Mouse (Mus musculus): ENCODE measurements around the gene Fam118b.
A peak's percentile ranks its signal among the peaks of the same experiment; 100 is the strongest.

Gene Fam118b

DNA sequence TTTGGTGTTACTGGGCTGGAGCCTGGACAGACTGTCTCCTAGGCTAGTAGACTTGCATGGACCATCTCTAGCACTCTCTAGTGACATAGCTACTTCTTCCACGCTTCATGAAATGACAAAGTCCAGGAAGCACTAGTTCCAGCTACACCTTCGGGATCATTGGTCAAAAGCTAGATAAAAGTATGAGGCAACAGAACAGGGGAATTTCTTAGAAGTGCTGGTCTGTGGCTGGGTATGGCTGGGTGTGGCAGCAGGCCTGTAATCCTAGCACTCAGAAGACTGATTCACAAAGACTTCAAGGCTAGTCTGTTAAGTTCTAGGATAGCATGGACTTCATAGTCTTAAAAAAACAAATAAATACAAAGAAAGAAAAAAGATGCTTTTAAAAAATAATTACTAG is 4.2 kb downstream of the Fam118b start:
- DNase-seq, result no peak

DNA sequence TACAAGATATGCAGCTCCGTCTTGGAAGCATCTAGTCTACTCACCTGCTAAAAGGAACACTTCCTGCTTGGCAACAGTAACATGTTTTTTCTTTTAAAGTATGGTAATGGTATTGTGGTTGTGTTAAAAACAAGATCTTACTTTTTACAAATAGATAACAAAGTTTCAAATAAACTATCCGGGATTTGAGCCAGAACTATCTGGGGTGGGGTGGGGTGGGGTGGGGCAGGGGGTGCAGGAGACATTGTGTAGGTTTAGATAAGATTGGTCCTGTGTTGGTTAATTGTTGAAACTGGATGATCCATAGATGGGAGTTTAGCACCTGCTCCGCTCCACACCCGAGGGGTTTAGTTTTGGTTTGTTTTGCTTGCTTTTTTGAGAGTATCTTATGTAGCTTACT is 5.2 kb downstream of the Fam118b start:
- DNase-seq, result no peak

DNA sequence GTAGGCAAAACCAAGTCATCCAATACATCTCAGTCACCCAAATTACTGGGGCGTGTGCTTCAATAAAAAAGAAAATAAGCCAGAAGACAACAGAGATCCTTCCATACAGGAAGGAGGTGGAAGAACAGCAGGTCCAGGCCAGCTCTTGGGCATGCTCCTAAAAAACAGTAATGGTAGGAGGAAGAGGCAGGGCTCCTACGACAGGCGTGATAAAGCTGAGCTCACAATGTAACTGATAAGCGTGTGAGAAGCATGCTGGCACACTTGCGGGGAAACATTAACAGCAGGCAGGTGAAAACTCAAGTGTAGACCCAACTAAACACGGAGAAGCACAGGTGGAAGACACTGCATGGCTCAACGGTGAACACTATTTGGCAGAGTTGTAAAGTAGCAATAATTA is 10.2 kb downstream of the Fam118b start:
- DNase-seq, result no peak

DNA sequence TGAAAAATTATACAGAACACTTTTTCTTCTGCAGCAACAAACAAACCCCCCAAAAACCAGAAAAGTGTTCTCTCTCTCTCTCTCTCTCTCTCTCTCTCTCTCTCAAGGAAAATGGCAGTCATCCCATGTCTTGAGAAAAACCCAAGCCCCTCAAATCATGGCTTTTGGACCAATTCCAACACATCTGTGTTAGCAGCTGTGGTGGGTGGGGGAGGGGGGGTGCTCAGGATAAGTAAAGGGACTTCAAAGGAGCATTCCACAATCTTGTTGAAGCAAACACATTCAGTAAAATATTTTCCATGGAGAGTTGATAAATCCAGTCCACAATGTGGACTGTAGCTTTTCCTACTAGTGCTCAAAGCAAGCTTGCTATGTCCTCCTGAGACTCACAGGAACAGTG is 18.1 kb downstream of the Fam118b start:
- no peak for DNase-seq

DNA sequence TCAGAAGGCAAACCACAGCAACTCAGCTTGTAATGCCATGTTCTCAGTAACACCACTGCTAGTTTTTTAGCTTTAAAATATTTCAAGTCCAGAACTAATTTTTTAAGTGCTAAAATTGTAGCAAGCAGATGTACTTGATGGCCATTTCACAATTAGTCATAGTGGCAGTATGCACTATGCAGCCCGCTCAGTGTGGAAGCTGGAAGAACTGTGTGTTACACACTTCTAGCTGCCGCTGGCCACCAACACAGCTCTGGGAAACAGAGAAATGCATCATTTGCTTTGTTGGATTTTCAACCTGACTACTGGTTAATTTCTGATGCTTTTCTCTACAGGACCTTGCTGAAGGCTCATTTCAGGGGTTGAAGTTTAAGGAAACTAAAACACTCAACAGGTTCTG is 20.2 kb downstream of the Fam118b start:
- no peak for DNase-seq

DNA sequence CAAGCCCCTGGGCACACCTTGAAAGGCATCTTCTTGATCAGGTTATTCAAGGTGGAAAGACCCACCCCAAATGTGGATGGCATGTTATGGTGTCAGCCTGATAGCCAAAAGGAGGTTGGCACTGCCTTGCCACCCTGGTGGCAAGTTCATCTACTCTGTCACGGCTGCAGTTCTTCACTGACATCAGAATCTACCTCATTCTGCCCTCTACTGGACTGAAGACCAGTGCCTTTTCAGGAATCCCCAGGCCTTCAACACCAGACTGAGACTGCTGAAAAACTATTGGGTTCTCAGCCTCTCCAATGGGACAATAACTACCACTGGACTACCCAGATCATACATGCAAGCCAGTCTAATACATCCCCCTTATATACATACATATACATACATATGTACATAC is 27.9 kb downstream of the Fam118b start:
- no peak for DNase-seq

DNA sequence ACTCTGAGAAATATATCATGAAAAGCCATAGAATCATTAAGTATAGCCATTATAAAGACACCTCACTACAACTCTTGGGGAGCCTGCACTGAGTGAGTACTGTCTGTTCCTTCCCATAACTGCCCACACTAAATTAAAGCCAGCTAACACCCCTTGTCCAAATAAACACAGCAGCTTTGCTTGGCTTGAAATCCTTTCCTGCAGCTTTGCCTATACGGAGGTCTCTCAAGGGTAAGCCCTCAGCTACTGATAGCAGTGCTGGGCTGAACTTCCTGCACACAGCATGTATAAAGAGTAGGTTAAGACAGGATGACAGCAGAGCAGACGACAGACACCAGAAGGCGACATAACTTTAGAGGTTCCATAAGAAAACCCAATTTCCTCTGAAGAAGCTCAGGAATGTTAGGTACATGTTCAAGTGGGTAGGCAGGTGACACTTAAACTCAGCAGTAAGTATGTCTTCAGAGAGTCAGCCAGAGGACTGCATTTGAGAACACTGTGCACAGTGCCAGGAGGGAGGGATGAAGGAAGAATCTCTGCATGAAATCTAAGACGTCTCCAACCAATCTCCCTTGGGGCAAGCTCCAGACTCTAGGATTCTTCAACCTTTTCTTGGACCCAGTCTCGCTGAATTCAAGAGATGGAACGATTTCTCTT is 28.6 kb downstream of the Fam118b start:
- DNase-seq, result no peak

DNA sequence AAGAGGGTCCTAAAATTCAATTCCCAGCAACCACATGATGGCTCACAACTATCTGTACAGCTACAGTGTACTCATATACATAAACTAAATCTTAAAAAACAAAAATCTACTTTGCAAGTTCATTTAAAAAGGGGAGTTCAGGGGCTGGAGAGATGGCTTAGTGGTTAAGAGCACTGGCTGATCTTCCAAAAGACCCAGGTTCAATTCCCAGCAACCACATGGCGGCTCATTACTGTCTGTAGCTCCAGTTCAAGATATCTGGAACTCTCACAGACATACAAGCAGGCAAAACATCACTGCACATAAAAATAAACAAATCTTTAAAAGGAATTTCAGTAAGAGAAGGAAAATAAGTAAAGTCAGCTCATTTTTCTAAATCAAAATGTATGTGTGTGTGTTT is 29.2 kb downstream of the Fam118b start:
- no peak for DNase-seq

DNA sequence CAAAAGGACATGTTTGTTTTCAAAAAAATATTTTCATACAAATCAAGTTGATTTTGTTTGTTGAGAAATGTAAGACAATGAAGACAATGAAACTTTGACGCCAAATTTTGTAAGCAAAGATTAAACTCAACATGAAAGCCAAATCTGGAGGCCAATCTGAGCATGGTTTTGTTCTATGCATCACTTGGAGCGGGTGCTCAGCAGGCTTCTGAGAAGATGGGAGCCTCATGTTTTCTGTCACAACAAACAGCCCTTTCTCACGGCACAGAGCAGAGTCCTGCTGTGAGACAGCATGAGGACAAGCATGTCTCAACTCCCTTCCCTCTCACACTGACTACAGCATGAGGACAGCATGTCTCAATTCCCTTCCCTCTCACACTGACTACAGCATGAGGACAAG is 31.6 kb downstream of the Fam118b start:
- DNase-seq, result no peak

DNA sequence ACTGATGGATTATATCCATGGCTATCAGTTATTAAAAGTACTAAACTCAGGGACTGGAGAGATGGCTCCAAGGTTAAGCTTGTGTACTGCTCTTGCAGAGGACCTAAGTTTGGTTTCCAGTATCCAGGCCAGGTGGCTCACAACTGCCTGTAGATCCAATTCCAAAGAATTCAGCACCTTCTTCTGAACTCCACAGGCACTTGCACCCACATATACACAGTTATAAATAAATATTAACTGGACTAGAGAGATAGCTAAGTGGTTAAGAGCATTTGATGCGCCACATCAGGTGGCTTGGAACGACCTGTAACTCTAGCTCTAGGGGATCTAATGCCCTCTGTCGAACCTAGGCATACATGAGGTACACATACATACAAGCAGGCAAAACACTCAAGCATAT is 38.9 kb downstream of the Fam118b start:
- DNase-seq, result no peak

DNA sequence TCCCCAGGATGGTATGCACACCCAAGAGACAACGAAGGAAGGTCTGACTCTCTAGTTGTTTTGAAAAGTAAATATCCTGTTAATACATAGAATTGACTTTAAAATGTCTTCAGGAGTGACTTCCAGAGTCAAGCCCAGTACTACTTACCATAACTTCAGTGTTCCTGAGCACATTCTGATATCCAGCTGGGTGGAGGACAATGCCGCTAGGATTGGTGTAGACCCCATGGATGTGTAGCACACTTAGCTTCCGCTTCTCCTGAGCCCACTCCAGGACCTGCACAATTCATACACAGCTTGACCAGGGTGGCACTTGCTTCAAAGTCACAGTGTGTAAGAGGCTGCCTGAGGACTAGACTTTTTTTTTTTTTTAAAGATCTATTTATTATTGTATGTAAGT is 44.1 kb downstream of the Fam118b start:
- no peak for DNase-seq

DNA sequence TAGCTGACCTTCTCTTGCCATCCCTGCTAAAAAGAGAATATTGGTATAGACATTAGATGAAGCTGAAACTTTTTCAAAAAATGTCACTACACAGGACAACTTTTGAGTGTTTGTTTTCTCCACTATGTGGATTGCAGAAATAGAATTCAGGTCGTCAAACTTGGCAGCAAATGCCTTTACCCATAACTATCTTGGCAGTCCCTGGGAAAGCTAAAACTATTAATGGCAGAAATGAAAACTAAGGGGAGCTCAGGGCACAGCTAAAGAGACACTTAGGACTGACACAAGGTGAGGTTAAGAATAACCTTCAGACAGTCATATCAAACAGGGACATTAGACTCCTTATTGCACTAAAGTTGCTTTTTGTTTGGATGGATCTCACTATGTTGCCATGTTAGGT is 49.6 kb downstream of the Fam118b start:
- no peak for DNase-seq

DNA sequence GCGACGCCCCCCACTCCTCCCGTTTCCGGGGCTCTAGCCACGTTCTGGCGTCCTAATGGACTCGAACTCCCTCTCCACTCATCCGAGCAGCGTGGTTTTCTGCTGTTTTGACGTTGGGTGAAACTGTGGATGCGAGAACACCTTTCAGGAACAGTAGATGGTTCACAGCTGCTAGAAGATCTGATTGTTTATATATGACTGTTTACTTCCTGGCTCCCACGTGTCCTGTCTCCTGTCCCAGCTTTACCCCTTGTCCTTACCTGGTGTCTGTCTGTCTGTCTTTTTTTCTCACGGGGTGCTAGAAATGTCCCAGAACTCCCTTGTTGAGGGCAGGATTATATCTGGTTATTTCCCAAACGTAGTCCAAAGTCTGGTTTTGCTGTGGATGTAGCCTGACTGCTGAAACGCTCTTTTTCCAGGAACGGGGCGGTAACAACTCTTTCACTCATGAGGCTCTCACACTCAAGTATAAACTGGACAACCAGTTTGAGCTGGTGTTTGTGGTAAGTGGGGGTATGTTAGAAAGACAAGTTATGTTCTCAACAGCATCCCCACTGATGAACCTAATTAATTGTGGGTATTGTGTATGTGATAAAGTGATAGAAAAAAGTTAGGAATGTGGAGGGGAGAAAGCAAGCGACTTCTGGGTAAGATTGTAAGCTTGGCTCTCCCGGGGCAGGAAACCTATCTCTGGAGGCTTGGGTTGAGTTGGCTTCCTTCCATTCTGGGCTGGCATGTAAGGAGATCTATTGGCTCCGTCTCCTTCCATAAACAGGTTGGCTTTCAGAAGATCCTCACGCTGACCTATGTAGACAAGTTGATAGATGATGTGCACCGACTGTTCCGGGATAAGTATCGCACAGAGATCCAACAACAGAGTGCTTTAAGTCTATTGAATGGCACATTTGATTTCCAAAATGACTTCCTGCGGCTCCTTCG is 55.8 kb downstream of the Fam118b start:
- no peak for DNase-seq

DNA sequence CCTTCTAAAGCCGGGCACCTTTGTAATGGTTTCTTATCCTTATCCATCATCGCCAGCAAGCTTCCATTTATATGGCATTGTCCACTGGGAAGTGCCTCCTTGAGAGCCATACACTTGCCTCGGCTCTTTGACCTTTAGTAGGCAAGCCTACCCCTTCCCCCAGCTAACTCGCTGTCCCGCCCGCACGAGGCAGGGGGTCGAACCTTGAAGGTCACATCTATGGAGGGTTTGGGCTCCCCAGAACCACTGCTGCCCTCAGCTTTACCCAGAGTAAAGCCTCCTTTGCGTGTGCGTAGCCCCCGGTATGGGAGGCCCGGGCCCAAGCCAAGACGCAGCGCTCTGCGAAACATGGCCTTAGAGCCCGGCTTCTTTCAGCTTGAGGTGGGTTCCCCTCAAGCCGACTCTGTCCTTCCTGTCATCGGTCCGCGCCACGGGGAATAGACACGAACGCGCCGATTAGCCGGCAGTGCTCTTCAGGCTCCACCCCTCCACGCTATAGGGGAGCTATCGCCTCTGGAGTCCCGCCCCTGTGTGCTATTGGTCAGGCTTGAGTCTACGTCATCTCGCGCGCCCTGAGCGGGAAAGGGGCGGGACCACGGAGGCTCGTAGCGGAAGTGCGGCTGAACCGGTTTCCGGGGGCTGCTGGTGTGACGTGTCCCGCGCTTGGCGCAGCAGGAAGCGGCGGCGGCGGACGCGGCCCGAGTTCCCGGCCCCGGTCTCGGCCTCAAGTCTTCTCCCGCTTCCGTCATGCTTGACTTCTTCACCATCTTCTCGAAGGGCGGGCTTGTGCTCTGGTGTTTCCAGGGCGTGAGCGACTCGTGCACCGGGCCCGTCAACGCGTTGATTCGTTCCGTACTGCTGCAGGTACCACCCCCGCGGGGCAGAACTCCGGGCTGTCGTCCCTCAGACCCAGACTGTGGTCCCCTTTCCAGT is 56.8 kb downstream of the Fam118b start, which contains the start of gene Foxred1:
Foxred1 (minus strand) TSS at position 514 of the 933 bp plus-strand sequence.
- peak; percentile 99 for DNase-seq

DNA sequence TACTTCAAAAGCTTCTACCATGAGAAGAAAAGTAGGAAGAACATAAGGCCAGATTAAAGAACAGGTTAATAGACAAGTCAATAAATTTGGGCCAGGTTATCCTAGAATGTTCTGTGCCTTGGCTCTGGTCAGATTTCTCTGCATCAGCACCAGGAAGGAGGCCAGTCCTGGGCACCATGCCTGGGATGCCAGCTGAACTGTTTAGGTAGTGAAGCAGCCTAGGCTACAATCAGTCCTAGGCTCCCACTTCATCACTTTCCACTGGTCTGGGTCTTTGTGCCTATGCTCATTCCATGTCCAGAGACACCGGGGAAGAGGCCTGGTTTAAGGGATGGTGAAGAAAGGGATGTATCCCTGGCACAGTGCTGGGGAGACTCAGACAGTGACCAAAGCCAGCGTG is 63.2 kb downstream of the Fam118b start:
- no peak for DNase-seq

DNA sequence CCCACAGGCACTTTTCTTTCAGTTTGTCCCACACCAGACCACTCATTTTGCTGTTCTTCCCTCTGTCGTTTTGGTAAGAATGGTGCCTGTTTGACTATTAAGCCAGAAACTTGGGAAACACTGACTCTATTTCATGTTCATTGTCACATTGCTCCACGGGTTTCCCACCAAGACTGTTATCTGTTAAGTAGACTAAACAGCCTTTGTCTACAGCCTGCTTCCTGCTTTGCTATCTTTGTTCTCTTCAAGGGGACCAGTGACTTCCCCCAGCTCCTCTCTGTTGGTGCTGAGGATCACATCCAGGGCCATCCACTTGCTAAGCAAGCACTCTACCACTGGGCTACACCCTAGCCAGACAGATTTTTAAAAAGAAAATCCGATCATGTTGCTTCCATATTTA is 64.1 kb downstream of the Fam118b start:
- DNase-seq, result no peak

DNA sequence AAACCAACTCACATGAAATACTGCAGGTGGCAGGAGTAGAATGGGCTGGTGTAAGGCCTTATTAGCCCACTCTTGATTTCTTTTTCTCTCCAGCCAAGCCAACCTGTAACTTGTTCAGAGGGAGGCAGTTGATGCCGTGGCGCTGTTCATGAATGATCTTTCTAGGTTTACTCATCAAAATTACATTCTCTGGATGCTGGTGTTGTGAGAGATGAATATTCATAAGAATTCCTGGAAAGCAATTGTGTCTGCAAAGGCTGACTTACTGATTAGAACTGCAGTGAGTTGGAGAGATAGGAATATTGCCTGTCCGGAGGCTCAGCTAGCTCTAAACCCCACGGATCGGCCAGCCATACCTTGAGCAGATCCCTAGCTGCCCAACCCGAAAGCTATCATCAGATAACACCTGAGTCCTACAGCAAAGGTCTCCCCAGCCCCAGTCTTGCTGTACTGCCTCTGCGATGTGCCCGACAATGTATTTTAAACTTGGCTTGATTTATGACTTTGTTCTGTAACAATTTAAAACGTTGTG is 67.0 kb downstream of the Fam118b start:
- no peak for DNase-seq

DNA sequence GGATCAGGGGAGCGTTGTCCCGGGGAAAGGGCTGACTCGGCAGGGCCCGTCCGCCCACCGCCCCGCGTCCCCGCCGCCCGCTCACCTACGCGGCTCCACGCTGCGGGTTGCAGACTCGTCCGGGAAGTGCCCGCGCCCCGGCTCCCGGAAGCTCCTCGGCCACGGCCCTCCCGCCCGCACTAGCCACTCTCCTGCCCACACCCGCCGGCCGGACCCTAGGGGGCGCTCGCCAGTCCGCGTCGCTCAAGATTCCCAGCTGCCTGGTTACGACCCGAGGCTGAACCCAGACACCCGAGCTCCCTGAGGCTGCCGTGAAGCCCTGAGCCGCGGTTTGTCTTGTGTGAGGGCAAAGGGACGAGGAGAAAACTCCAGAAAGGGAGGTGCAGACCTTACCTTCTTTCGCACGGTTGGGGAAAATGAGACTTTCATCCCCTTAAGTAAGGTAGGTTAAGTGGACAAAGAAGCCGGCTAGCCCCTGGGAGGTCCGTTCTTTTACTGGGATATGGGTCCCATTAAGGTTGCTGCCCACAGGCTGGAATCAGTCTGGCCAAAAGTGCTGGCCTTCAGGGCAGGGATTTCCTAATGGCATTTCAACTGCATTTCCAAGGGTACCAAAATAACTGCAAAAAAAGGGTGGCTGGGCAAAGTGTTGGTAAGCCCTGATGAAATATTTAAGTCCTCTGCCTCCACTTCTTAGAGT is 67.7 kb downstream of the Fam118b start, which contains the start of the genes Srpr and Tirap:
Srpr (plus strand) TSS at position 404 of the 700 bp plus-strand sequence.
Tirap (minus strand) TSS at position 520 of the 700 bp plus-strand sequence.
- DNase-seq, result peak; percentile 83

DNA sequence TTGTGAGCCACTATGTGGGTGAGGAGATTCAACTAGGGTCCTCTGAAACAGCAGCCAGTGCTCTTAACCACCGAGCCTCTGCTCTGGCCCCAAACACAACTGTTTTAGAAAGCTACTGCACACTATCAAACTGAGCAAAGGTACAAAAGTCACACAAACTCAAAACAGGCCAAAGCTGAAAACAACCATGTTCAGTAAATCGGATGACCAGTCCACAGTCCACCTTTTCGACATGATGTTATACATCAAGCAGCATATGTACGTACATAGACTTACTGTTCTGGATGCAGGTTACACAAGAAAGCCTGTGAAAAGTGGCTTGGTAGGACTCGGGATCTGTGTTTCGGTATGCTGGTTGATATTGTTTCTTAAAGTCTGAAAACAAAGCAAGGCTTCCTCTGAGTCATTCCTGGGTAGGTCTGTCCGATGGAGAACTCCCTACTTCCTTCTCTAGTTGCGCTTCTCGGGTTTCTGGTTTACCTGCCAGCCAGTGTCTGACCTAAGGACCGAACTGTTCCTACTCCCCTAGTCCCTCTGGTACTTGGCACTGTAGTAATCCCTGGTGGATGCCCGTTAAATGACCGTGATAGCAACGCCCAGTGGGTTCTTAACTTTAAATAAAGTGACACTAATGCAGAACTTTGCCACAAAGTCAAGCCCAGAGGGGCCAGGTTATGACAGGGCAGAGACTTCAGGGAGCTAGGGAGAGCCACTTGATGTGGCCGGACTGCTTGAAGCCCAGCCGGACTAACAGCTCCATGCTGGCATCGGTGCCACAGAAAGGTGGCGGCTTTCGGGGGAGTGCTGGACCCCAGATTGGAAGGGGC is 68.4 kb downstream of the Fam118b start:
- no peak for DNase-seq

DNA sequence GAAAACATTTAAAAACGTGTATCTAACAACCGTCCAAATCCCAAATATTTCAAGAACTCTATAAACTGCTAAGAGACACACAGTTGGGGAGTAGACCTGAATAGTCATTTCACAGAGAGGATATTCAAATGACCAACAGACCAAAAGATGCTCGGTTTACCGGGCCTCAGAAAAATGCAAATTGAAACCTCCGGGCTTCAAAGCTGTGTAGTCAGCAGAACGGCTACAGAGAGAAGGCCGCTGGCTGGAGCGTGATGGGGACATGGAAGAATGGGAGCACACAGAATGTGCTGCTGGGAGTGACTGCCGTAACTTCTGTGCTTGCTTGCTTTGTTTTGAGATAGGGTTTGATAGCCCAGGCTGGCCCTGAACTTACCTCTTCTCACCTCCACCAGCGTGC is 69.3 kb downstream of the Fam118b start:
- DNase-seq, result no peak

DNA sequence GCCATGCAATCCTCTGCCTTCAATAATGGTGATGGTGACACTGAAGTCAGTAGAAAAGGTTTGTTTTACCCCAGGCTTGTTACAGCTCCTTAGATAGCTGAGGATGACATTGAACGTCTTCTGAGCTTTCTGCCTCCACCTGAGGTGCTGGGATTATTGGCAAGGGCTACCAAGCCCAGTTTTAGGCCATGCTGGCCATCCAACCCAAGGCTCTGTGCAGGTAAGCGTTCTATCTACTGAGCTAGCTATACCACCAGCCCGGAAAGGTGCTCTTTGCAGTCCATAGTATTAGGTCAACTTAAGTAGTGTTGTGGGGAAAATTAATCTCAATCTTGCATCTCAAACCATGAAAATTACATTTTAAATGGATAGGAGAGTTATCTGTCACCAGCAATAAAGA is 70.0 kb downstream of the Fam118b start:
- no peak for DNase-seq
